Mouse (Mus musculus) stomach, postnatal 0 days (tissue): Measurements from ENCODE around the gene Afap1.

Experiments used
- CTCF ChIP-seq: IDR thresholded peaks from 2 replicates; pipeline ENCODE4 v1.5.1; 2016; ENCODE audit warnings: antibody characterized with exemption, low read depth, mild to moderate bottlenecking, moderate library complexity
- EP300 ChIP-seq: optimal IDR thresholded peaks from 2 replicates; pipeline ENCODE3; 2016; ENCODE audit warnings: antibody characterized with exemption

DNA sequence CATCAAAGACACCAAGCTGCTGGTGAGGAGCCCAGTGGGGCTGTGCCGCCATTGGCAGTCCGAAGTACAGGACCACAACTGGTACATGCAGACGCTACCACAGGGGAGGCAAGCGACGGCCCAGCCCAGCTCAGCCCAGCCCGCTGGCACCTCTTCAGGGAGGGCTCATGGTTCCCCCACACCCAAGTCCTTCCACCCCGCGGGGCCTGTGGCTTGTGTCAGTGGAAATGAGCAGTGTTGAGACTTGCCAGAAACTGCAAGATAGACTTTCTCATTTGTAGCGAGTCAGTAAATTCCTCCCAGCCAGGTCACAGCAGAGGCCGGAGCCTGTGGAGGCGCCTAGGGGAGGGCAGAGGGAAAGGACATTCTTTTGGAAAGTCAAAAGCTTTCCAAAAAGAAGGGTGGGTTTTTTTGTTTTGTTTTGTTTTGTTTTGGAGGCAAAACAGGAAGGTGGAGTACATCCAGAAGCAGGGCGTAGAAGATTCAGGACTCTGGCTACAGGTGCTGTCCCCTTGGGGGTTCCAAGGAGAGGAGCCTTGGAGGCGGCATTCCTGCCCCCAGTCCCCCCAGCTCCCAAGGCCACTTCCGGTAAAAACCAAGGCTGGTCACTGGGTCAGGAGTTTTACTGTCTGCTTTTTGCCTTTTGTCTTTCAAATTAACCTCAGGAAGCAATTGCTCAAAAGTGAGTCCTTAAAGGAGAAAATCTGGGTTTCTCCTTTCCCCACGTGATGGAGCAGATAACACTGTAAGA is 55.3 kb downstream of the Afap1 start:
- TF ChIP-seq CTCF, result no peak
- TF ChIP-seq EP300, result no peak
